Mouse (Mus musculus): ENCODE results near the gene Glp2r.

- TF ChIP-seq CTCF (conservative IDR thresholded peaks at IDR 0.05; ENCODE audit: insufficient read depth, insufficient read length, low read depth, low read length): no peak
- no peak for TF ChIP-seq POLR2A (IDR thresholded peaks at IDR 0.05; ENCODE audit: low read depth, low read length)
Observed at GRCm38 (mm10) chr11:67642835-67643234, 128.1 kb downstream of the Glp2r start.
